Mouse (Mus musculus): ENCODE results near the gene Ryr2. TPM values are rescaled to one million over a fixed set of nuclear protein-coding genes. Genes with fewer than 3 reads are reported as not detected.
"Not testable (repeated sequence)": the region's sequence is repeated elsewhere in the genome, so short reads cannot be mapped to it uniquely, and the experiment has no call there.

Gene Ryr2
- total RNA-seq, 1 experiment from 2014 or later = 15.3 TPM

DNA sequence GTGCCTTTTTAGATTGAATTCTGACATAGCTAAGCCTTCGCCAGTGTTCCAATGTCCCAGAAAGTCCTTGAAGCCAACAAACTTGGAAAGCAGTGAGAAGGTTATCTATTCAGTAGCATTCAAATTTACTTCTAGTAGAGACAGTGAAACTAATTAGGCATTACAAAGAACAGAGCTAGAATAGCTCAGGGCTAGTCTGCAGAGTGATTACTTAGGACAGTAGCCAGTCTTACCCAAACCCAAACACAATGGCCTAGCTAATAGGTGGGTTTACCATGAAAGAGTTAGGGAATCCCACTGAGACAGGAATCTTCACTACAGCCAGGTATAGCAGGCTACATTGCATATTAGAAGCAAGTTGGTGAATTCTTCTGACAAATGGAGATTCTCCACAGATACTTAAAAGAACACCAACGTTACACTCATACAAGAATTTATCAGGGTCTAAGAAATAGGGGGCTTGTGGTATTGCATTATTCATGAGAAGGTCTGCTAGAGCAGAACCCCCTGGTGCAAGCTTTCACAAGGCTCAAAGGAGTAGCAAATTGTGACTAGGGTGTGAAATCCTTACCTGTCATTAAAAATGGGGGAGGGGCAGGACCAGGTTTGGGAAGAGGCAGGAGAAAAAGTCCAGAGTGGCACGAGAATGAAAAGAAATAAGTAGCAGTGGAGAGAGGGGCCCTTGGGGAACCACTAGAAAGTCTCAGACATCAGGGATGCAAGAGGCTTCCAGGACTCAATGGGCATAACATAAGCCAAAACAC is 172.3 kb downstream of the Ryr2 start:
- not testable (repeated sequence) for DNase-seq

DNA sequence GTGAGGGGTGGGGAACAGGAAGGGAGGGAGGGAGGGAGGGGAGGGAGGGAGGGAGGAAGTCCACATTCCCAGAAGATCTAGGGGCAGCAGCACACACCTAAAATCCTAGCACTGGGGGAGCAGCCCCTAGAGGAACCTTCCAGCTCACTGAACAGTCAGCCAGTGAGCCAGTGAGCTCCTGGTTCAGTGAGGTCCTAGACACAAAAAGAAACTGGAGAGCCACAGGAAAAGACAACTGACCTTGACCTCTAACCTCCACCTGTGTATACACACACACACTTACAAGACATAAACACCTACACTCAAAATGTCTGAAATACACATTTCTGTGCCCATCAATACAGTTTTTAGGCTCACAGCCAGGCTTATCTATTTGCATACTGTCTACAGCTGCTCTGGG is 173.4 kb downstream of the Ryr2 start:
- no peak for DNase-seq

DNA sequence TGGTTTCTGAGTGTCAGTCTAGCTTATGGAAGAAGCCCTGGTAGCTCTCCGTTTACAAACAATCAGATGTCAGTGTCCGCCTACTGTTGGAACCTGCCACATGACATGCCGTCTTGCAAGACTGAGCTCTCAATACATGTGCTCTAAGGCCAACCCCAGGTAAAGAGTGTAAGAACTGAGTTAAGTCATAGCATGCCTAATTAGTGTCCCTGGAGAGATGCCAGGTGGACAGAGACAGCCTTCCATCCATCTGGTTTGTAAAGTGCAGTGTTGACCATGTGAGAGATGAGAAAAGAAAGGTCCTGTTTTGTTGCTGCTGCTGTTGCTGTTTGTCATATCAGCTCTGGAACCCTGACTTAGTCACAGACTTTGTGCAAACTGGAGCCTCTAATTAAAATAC is 178.0 kb downstream of the Ryr2 start:
- DNase-seq = no peak

DNA sequence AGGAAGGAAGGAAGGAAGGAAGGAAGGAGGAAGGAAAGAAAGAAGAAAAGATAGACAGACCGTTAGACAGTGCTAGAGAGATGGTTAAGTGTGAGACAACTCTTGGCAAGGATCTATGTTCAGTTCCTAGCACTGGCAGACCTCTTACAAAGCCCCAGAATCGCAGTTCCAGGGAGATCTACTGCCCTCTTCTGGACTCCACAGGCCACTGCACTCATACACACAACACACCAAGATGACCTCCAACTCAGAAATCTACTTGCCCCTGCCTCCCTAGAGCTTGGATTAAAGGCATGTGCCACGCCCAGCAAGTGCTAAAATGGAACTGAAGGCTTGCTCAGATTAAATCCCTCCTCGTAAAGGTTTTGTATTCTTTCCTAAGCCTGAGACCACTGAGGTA is 179.0 kb downstream of the Ryr2 start:
- DNase-seq = no peak

DNA sequence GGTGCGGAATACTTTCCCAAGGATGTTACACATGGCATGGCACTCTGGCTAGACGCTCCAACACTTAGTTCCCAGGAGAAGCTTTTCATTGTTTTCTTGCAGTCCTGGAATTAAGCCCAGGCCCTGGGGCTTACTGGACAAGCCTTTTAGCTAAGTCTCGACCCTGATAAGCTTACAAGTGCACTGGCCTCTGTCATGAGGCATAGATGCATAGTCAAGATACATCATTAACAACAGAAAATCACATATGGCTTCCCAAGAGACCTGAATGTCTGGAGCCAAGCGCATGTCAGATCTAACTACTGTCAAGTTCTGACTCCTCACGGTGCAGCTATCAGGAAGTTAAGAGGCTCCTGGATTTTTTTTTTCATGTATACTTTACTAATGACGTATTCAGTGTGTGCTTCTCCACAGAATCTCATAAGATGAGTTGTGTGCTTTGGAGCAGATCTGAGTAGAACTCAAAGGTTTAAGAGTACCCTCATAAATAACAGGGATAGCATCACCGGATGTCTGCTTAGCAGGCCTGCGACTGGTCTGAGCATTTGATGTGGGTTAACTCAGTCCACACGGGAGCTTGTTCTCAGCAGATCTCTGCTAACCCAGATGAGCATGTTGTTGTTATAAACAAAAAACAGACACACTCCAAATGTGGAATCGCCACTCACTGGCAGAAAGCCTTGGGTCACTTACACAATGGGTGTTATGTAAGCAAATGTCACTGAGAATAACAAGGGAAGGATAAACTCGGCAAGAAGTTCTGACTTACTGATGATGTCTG is 179.8 kb downstream of the Ryr2 start:
- peak; percentile 15 for DNase-seq

DNA sequence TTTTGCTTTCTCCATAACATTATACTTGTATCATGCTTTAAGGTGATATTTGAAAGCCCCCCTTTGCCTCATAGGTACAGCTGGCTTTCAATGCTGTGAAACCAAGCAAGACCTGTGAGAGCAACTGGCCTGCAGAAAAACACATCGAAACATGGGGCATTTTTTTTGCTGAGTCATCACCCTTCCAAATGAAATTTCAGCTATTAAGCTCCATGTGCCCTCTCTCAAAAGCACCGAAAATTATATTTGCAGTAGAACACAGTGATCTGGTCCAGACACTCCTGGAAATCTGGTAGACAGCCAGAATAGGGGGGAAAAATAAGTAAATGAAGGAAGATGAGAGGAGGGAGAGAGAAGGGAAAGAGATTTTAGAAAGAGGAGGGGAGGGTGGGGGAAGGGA is 180.5 kb downstream of the Ryr2 start:
- peak; percentile 9 for DNase-seq

DNA sequence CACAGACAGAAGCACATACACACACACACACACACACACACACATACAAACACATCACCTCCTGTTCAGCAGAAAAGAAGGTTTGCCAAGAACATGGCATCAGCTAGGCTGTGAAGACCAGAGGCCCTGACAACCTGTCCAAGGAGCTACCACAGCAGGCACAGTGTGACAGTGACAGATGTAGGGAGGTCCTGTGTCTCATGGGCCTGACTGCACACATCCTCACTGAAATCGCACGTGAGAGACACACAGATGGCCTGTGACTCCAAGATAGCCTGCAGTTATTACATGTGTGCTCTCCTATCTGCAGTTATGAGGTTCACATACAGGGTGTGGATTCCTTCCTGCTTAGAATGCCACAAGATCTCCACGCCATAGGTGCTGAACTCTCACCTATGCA is 182.0 kb downstream of the Ryr2 start:
- DNase-seq = no peak

DNA sequence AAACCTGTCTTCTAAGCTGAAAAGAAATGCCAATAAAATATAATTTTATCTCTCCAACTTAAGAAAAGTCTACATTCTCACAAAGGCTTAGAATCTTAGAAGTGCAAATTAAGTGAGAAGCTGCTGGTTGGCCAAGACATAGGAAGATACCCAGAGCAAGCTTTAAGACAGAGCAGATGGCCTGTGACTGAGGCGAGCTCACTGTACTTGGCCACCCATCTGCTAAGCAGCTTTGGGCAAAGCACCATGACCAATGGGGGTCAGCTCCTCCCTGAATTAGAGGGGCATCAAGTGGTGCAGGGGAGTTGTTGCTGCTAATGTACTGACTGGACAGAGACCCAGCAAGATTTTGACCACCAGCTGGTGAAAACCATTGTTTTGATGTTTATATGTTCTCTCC is 186.2 kb downstream of the Ryr2 start:
- DNase-seq = no peak

DNA sequence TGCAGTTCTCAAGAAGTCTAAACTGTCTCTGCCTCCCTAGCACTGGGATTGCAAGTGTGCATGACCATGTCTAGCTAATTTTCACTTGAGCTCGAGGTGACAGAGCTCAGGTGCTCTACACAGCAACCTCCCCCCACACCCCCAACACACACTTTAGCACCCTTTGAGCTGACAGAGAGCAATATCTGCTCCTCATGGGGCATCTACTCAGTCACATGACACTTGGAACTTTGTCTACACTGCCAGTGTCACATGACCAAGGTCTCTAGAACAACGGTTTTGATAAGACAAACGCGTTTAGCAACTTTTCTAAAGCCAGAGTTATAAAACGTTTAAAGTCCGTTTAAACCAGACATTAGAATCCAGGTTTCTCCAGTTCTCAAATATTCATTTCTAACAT is 187.3 kb downstream of the Ryr2 start:
- no peak for DNase-seq

DNA sequence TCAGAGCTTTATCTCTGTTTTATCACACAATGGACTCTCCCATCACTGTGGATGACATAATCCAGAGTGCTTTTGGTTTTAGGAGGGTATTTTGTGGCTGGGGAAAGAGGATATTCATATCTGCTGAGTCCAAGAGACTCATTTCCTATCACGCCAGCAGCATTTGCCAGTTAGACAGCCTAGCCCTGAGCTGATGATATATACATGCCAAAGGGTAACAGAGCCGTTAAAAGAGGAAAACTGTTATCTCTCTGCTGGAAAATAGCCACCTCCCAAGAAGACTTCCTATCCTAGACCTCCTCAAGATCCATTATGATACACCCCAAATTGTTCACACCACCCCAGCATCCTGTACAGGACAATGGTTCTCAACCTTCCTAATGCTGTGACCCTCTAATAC is 191.1 kb downstream of the Ryr2 start:
- DNase-seq = no peak

DNA sequence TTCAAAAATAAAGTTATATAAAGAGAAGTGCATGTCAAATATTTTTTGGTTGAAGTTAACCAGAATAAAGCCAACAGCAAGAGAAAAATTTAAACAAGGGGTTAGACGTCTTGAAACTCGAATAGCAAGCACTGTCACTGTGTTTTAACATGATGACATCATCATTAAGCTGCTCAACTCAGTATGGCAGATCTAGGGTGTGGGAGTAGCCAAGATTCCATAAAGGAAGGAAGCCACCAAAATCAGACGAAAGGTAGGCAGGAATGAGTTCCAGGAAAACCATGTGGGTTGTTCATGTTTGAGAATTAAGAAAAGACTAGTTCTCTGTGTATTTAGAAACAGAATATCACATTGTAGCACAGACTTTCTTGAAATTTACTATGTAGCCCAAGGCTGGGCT is 192.1 kb downstream of the Ryr2 start:
- no peak for DNase-seq

DNA sequence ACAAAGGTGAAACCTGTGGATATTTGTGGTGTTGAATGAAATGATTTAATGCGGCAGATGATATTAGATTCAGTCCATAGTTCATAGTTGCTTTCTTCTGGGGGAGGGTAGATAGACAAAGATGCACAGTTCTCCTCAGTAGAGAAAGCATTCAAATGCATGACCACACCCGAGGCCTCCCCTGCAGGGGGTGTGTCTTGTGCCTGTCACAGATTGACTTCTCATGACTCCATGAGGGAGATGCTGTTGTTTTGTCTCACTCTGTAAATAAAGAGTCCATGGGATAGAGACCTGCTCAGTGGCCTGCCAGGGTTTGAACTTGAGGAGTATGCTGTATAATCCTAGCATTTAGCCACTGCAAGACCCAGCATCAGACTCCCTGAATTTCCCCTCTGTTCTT is 194.5 kb downstream of the Ryr2 start:
- DNase-seq = no peak

DNA sequence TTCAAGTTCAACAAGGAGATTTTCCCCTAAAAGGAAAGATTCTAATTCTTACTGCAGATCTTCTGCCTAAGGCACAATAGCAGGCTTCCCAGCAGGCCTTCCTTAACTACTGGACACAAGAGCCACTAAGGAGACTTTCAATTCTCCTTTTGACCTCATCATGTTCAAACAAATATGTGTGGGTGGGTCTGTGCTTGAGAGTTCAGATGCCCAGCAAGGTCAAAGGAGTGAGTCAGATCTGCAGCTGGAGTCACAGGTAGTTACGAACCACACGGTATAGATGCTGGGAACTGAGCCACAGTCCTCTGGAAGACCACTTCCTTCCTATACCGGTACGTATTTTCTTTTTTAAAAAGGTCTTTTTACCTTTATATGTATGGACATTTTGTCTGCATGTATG is 198.6 kb downstream of the Ryr2 start:
- DNase-seq = no peak

DNA sequence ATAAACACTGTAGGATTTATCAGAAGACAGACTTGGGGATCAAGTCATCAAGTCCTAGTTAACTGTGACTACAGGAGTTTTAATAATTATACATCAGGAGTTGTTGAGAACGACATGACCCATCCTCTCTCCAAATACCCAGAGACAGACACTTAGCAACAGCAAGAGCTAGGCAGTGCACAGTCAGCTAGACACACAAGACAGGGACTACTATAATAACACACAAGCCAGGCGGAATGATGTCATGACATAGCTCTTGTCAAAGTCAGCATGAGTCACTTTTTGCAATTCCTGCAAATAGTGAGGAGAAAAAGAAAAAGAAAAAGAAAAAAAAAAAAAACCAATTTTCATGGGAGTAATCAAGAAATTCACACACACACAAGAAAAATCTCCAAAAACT is 201.6 kb downstream of the Ryr2 start:
- no peak for DNase-seq

DNA sequence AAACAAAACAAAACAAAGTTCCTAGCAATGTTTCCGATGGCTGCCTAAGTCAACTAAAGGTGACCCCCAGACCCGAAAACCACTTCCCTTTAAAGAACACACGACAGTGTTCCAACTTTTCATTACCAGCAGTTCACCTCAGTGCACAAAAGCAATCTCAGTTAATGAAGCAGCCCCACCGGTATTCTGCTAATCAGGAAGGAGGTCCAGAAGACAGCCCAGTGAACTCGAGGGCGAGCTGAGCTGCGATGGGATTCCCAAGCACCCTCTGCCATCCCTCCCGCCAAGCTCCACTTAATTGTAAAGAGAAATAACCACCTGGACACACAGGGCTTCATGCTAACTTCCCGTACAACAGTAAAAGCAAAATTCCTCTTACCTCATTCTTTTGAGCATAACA is 203.5 kb downstream of the Ryr2 start:
- DNase-seq = no peak

DNA sequence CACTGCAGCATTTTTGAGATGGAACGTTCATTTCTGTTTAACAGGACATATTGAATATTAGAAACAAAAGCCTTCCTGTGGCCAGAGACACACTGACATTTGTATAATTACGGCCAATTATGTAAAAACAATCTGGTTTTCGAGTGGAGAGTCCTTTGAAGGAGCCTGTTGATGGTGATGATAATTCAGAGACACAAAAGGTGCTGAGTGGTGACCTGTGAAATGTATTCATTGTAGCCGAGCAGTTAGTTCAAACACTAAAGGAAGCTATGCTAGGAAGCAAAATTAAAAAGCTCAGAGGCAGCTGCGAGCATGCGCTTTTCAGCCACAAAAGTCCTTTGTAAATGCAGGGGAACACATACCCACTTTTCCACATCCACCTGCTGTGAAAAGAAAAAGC is 203.9 kb downstream of the Ryr2 start:
- DNase-seq = no peak

DNA sequence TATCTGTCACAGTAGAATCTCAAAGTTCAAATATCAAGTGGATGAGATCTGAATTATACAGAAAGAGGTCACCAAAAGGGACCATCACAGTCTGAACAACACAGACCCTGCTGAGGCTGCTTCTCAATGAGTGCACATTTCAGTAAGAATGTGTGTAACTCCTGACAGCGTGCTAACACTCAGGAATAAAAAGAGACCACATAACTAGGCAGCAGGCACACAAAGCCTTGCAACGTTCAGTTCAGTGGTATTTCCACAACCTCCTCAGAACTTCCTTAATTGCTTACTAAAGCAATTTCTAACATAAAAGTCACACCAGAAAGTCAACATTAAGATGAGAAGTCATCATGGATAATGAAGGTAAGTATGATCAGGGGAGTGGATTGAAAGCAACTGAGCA is 206.1 kb downstream of the Ryr2 start:
- no peak for DNase-seq

DNA sequence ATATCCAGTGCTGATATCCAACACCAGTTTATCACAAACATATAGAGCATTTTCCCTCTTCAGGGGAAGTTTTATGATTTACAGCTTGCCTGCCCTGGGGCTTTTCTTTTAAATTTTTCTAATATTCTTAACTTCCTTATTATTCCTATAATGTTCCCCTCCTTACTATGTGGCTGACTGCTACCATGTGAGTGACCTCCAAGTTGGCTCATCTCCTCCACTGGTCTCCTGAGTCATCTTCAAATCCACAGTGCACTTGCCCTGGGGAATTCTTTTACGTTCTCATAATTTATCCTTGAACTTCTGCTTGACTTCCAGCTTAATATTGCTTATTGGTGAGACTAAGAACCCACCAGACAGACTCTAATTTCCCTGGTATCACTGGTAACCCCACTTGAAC is 211.1 kb downstream of the Ryr2 start:
- no peak for DNase-seq

DNA sequence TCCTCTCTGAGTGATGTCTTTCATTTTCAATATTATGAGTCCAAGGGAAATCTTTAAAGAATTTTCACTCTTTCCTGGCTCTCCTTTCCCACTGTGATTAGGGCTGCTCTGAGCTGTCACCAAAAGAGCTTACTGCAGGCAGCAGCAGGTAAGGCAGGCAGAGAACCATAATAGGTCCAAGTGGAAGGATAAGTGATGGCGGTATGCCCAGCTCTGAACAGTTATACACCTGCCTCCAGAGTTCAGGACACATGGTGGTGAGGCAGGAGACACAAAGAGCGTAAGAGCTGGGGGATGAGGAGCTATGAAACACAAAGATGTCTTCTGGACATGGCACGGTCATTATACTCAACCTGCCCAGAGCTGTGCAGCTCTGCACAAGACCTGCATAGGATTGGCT is 215.0 kb downstream of the Ryr2 start:
- DNase-seq = no peak

DNA sequence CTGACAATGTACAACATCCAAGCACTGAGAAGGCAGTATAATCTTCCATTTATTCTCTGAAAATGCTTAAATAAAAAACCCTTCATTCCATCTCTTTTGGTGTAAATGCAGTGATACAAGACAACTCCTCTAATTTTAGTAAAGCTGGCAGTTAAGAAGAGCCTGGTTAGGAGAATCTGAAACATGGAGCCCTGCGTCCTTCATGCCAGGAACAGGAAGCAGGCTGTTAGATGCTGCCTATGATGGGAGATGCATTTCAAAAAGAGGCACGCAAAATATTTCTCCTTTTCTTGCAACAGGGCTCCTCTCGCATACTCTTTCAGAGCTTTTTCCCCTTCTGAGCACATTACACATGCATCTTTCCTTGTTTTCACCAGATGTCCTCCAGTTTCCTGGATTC is 215.6 kb downstream of the Ryr2 start:
- no peak for DNase-seq

DNA sequence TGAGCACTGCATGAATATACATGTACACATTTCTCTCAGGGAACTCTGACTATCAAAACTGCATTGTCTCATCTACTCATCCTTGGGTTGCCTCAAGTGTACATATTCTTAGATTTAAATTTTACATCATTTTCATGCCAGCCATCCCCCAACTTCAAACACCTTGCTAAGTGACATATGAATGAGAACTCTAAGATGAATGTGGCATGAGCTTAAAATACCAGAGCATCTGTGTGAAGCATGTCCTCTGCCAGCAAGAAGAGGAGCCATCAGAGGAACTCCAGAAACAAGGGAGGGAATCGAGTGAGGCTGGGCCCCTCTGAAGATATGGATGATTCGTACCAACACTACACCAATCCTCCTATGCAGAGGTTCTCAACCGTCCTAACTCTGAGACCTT is 222.6 kb downstream of the Ryr2 start:
- DNase-seq = no peak

DNA sequence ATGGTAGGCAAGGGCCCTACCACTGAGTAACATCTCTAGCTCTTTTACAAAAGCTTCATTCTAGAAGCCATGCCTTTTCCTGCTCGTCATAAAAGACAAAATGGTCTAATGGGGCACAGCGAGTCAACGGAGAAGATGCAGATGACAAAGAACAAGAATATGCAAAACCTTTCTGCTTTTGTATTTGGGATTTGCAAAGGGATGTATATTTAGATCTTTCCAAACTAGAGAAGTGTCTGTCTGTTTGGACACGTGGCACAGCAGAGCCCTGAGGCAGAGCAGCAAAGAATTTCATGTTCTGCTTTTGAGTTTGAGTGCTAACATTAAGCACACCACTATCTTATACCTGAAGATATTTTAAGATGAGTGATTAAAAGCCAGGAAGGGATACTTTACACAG is 224.4 kb downstream of the Ryr2 start:
- DNase-seq = no peak

DNA sequence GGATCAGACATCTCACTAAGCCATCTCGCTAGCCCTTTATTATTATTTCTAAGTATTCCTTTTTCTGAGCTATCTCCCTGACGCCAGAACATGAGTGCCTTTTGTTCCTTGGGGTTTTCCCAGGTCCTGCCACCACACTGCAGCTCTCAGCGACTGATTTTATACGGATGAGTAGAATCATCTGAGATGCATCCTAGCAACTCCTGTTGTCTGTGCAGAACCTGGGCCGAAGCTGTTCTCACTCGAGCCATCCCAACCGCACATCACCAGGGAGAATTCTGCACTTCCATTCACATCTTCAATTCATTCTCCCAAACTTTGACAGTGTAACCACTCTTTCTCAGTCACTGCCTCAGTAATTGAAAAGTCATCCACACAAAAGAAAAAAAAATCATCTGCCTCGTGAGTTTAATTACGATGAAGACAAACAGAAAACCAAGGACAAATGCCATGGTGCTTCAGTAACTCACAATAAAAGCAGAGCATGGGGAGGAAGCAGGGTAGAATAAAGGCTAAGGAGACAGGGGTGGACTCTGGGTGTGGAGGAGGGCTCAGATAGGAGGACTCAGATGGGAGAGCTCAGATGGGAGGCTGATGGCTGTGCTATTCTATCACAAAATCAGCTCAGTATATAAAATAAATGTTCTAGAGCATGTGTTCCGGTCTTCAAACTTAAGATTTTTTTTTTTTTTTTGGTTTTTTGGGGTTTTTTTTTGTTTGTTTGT is 226.1 kb downstream of the Ryr2 start:
- DNase-seq = no peak

Measured in adrenal gland, postnatal 14 days (tissue).